Mouse (Mus musculus) c-Kit-negative CD71-positive TER-119-positive erythroid progenitor cells, embryonic 14.5 days (primary cell): Measurements from ENCODE around the gene Doc2g.
"Not testable (repeated sequence)": the region's sequence is repeated elsewhere in the genome, so short reads cannot be mapped to it uniquely, and the experiment has no call there.

ENCODE experiments used
- DNase-seq: peaks from one replicate; pipeline ENCODE4 v3.0.0-alpha.2; 2013; ENCODE audit warnings: low read depth, low spot score

The Doc2g gene

GRCm38 (mm10) chr19:4015635-4016034 is 12.5 kb downstream of the Doc2g start:
- no peak for DNase-seq

GRCm38 (mm10) chr19:4017921-4018587 is 14.9 kb downstream of the Doc2g start:
- no peak for DNase-seq

GRCm38 (mm10) chr19:4018743-4019583 is 15.8 kb downstream of the Doc2g start:
- peak; percentile 42 for DNase-seq

- DNase-seq = no peak
Measured at GRCm38 (mm10) chr19:4023185-4023584, 20.1 kb downstream of the Doc2g start.

- no peak for DNase-seq
Measured at GRCm38 (mm10) chr19:4027576-4027975, 24.5 kb downstream of the Doc2g start.

GRCm38 (mm10) chr19:4032668-4033067 is 29.6 kb downstream of the Doc2g start:
- no peak for DNase-seq

- DNase-seq = no peak
Measured at GRCm38 (mm10) chr19:4033298-4033697, 30.2 kb downstream of the Doc2g start.

GRCm38 (mm10) chr19:4033742-4034141 is 30.6 kb downstream of the Doc2g start:
- no peak for DNase-seq

- no peak for DNase-seq
Measured at GRCm38 (mm10) chr19:4036327-4037045, 33.4 kb downstream of the Doc2g start.

- DNase-seq = not testable (repeated sequence)
Measured at GRCm38 (mm10) chr19:4037154-4037787, 34.2 kb downstream of the Doc2g start.

- no peak for DNase-seq
Measured at GRCm38 (mm10) chr19:4037788-4038232, 34.7 kb downstream of the Doc2g start, which contains the start of gene Gstp1. Gene Gstp1, minus strand, starts transcription at chr19:4037985.

- DNase-seq = not testable (repeated sequence)
Measured at GRCm38 (mm10) chr19:4040941-4041340, 37.8 kb downstream of the Doc2g start.

GRCm38 (mm10) chr19:4041500-4041899 is 38.4 kb downstream of the Doc2g start:
- DNase-seq = not testable (repeated sequence)

GRCm38 (mm10) chr19:4042124-4042523 is 39.0 kb downstream of the Doc2g start:
- no peak for DNase-seq

- DNase-seq = not testable (repeated sequence)
Measured at GRCm38 (mm10) chr19:4044109-4044508, 41.0 kb downstream of the Doc2g start.

GRCm38 (mm10) chr19:4045966-4046865 is 43.1 kb downstream of the Doc2g start, which contains the start of gene Gstp2:
Gene Gstp2, minus strand, starts transcription at chr19:4046023.
- DNase-seq = peak; percentile 78

GRCm38 (mm10) chr19:4046866-4047254 is 43.7 kb downstream of the Doc2g start:
- DNase-seq = peak; percentile 66

GRCm38 (mm10) chr19:4047859-4048258 is 44.7 kb downstream of the Doc2g start:
- peak; percentile 80 for DNase-seq

GRCm38 (mm10) chr19:4049069-4049468 is 46.0 kb downstream of the Doc2g start:
- not testable (repeated sequence) for DNase-seq

GRCm38 (mm10) chr19:4051016-4051415 is 47.9 kb downstream of the Doc2g start:
- no peak for DNase-seq
